Mouse (Mus musculus) MEL (cell line): ENCODE measurements at regions not wholly inside any gene's neighbourhood (a gene's known extent, or its start where the extent isn't known, plus 50 kb on each side); places are given as distances from the start of the nearest gene placed in this dataset.

Source experiments
- DNase-seq: peaks from one replicate; pipeline ENCODE4 v3.0.0; 2011; ENCODE audit warnings: low read depth, low spot score
- H3K27ac ChIP-seq: 2 replicates; pipeline ENCODE4 v1.5.1; 2012; ENCODE audit warnings: low read depth, mild to moderate bottlenecking, control low read depth, low read length, moderate library complexity; ENCODE audit not compliant: control insufficient read depth
- H3K27me3 ChIP-seq, 2 experiments: fragments of 150-350 bp in 1 of 2; sonication (generic) in 1 of 2; 2 replicates each; pipeline ENCODE4 v1.6.1; 2012; ENCODE audit warnings: low read length in 2 of 2, mild to moderate bottlenecking in 2 of 2, improper control_type of control experiment in 1 of 2, moderate library complexity in 1 of 2; ENCODE audit not compliant: insufficient read depth in 2 of 2, control insufficient read depth in 1 of 2
- H3K36me3 ChIP-seq, 2 experiments: 2 replicates each; pipeline ENCODE4 v1.6.1; 2012 to 2014; ENCODE audit warnings: low read length in 2 of 2, improper control_type of control experiment in 1 of 2, inconsistent platforms in 1 of 2, mild to moderate bottlenecking in 1 of 2; ENCODE audit not compliant: insufficient read depth in 2 of 2, control insufficient read depth in 1 of 2
- H3K4me1 ChIP-seq, 2 experiments: fragments of 150-350 bp in 1 of 2; sonication (generic) in 1 of 2; 2 replicates each; pipeline ENCODE4 v1.6.1; 2012; ENCODE audit warnings: low read length in 2 of 2, improper control_type of control experiment in 1 of 2, mild to moderate bottlenecking in 1 of 2; ENCODE audit not compliant: insufficient read depth in 2 of 2, control insufficient read depth in 1 of 2
- H3K4me3 ChIP-seq, 2 experiments: fragments of 150-350 bp in 1 of 2; sonication (generic) in 1 of 2; 2 replicates each; pipeline ENCODE4 v1.5.1; 2012; ENCODE audit warnings: low read depth in 2 of 2, low read length in 2 of 2, mild to moderate bottlenecking in 2 of 2, moderate library complexity in 2 of 2, control low read depth in 1 of 2, improper control_type of control experiment in 1 of 2; ENCODE audit not compliant: control insufficient read depth in 1 of 2, insufficient read depth in 1 of 2
- H3K79me2 ChIP-seq: 2 replicates; pipeline ENCODE4 v1.6.1; 2012; ENCODE audit warnings: mild to moderate bottlenecking, low read length, moderate library complexity; ENCODE audit not compliant: control insufficient read depth, poor library complexity, insufficient read depth
- H3K9ac ChIP-seq: 2 replicates; pipeline ENCODE4 v1.6.1; 2012; ENCODE audit warnings: low read depth, mild to moderate bottlenecking, control low read depth, low read length, moderate library complexity; ENCODE audit not compliant: control insufficient read depth, poor library complexity, severe bottlenecking
- H3K9me3 ChIP-seq: fragments of 150-350 bp; sonication (generic); replicated peaks from 2 replicates; pipeline ENCODE4 v1.6.1; 2012; ENCODE audit warnings: mild to moderate bottlenecking, low read length, improper control_type of control experiment, moderate library complexity; ENCODE audit not compliant: insufficient read depth
- BHLHE40 ChIP-seq: IDR thresholded peaks from 2 replicates; pipeline ENCODE4 v1.6.1; 2012; ENCODE audit warnings: low read depth, mild to moderate bottlenecking, inconsistent platforms, low read length, improper control_type of control experiment, borderline replicate concordance
- CHD1 ChIP-seq: IDR thresholded peaks from 2 replicates; pipeline ENCODE4 v1.6.1; 2012; ENCODE audit warnings: low read depth, mild to moderate bottlenecking, inconsistent platforms, low read length, improper control_type of control experiment
- CTCF ChIP-seq, 3 experiments: IDR thresholded peaks in 2 of 3; conservative IDR thresholded peaks in 1 of 3; 2 replicates each; pipeline ENCODE4 v1.5.1; 2011 to 2012; ENCODE audit warnings: low read length in 3 of 3, low read depth in 2 of 3, mild to moderate bottlenecking in 2 of 3, improper control_type of control experiment in 1 of 3, inconsistent platforms in 1 of 3, mixed read lengths in 1 of 3, moderate library complexity in 1 of 3; ENCODE audit not compliant: control insufficient read depth in 1 of 3, insufficient read depth in 1 of 3, poor library complexity in 1 of 3, severe bottlenecking in 1 of 3
- E2F4 ChIP-seq: IDR thresholded peaks from 2 replicates; pipeline ENCODE4 v1.6.1; 2011; ENCODE audit warnings: low read depth, low read length, improper control_type of control experiment, borderline replicate concordance
- ETS1 ChIP-seq: IDR thresholded peaks from 2 replicates; pipeline ENCODE4 v1.6.1; 2012; ENCODE audit warnings: low read depth, mild to moderate bottlenecking, inconsistent platforms, low read length, improper control_type of control experiment, moderate library complexity
- GATA1 ChIP-seq: IDR thresholded peaks from 2 replicates; pipeline ENCODE4 v1.6.1; 2011; ENCODE audit warnings: low read depth, low read length, improper control_type of control experiment
- KAT2A ChIP-seq: conservative IDR thresholded peaks from 2 replicates; pipeline ENCODE4 v1.6.1; 2012; ENCODE audit warnings: low read depth, low read length, improper control_type of control experiment, inconsistent platforms
- MAX ChIP-seq: IDR thresholded peaks from 2 replicates; pipeline ENCODE4 v1.6.1; 2011; ENCODE audit warnings: low read length, improper control_type of control experiment
- MAZ ChIP-seq: IDR thresholded peaks from 2 replicates; pipeline ENCODE4 v1.6.1; 2012; ENCODE audit warnings: low read depth, mild to moderate bottlenecking, inconsistent platforms, low read length, improper control_type of control experiment
- MXI1 ChIP-seq: IDR thresholded peaks from 2 replicates; pipeline ENCODE4 v1.6.1; 2011; ENCODE audit warnings: mild to moderate bottlenecking, low read depth, low read length, improper control_type of control experiment
- MYB ChIP-seq: IDR thresholded peaks from 2 replicates; pipeline ENCODE4 v1.6.1; 2011; ENCODE audit warnings: mild to moderate bottlenecking, low read depth, low read length, improper control_type of control experiment
- NRF1 ChIP-seq: IDR thresholded peaks from 2 replicates; pipeline ENCODE4 v1.6.1; 2014; ENCODE audit warnings: low read depth, mild to moderate bottlenecking, inconsistent platforms, low read length, improper control_type of control experiment, moderate library complexity; ENCODE audit not compliant: poor library complexity, insufficient read depth, severe bottlenecking
- POLR2AphosphoS5 ChIP-seq: IDR thresholded peaks from 2 replicates; pipeline ENCODE4 v1.6.1; 2012; ENCODE audit warnings: low read depth, borderline replicate concordance, mild to moderate bottlenecking, inconsistent platforms, low read length, moderate library complexity, mixed read lengths
- SMC3 ChIP-seq: IDR thresholded peaks from 2 replicates; pipeline ENCODE4 v1.6.1; 2011; ENCODE audit warnings: low read depth, low read length, improper control_type of control experiment
- TAL1 ChIP-seq: IDR thresholded peaks from 2 replicates; pipeline ENCODE4 v1.6.1; 2012; ENCODE audit warnings: mild to moderate bottlenecking, inconsistent platforms, low read length, moderate library complexity, mixed read lengths
- TCF12 ChIP-seq: IDR thresholded peaks from 2 replicates; pipeline ENCODE4 v1.6.1; 2014; ENCODE audit warnings: low read depth, mild to moderate bottlenecking, inconsistent platforms, low read length, improper control_type of control experiment, moderate library complexity
- USF2 ChIP-seq, 2 experiments: IDR thresholded peaks; 2 replicates each; pipeline ENCODE4 v1.6.1; 2011 to 2012; ENCODE audit warnings: improper control_type of control experiment in 2 of 2, low read length in 2 of 2, borderline replicate concordance in 1 of 2, inconsistent platforms in 1 of 2, low read depth in 1 of 2, mild to moderate bottlenecking in 1 of 2; ENCODE audit not compliant: insufficient read depth in 1 of 2
- ZC3H11A ChIP-seq: IDR thresholded peaks from 2 replicates; pipeline ENCODE4 v1.6.1; 2012; ENCODE audit warnings: low read depth, mild to moderate bottlenecking, inconsistent platforms, low read length, improper control_type of control experiment

DNA sequence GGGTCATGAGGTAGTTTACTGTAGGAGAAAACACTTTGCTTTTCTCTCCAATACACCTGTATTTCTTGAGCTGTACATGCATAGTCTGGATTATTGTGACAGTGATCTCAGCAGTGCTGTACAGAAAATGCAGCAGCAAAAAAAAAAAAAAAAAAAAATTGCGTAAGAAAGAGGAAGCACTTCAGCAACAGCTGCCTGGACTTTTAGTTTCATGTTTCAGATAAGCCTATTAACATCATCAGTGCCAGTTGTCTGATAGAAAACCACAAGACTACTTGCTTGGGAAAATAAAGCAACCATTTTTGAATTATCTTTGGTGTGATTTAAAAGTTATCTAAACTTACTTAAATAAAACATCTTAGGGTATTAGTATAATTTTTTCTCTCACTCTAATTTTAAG is 1626.4 kb upstream of the Cdh9 start (continued):
- TF ChIP-seq USF2 (IDR thresholded peaks at IDR 0.05; ENCODE audit: borderline replicate concordance in 1 of 2, insufficient read depth in 1 of 2, low read depth in 1 of 2, low read length in 2 of 2) (no peak), POLR2AphosphoS5 (no peak), CHD1 (no peak), BHLHE40 (peak; percentile 45; the same call in 1 of the 2 replicates), E2F4 (no peak), SMC3 (no peak), MAX (no peak; the same call in 1 of the 2 replicates), CTCF (IDR thresholded peaks at IDR 0.05 in 2 of 3, conservative IDR thresholded peaks at IDR 0.05 in 1 of 3; ENCODE audit: control insufficient read depth in 1 of 3, insufficient read depth in 1 of 3, low read depth in 2 of 3, low read length in 3 of 3, poor library complexity in 1 of 3, severe bottlenecking in 1 of 3) (no peak), ETS1 (peak; percentile 100), MAZ (no peak), KAT2A (0 out of 2 replicates have a peak, but pooled peaks have one; percentile 34), TAL1 (peak; percentile 35)

DNA sequence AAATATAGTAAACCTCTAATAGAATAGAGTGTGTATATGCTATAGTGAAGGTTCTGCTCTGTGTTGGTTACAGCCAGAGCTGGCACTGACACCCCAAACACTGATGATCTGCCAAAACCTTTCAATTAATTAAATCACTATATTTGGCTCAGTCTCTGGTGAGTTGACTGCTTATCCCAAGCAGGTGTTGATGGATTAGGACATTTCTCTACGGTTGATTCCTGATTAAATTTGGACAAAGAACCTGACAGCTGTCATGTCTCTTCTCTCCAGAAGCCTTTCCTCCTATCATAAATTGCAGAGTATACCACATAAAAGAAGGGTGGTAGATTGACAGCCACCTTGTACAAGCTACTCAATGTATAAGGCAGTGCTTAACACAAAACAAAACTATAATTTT is 1608.4 kb upstream of the Cdh9 start:
- no peaks in the 10 kb centered on the region for H3K9me3 ChIP-seq
- H3K27me3 ChIP-seq, result no peaks in the 10 kb centered on the region
- no peak overlapping the region for H3K4me3 ChIP-seq
- no peak overlapping the region for H3K9ac ChIP-seq
- H3K36me3 ChIP-seq, result no peaks in the 10 kb centered on the region
- H3K79me2 ChIP-seq, result no peaks in the 10 kb centered on the region
- no peaks in the 10 kb centered on the region for H3K4me1 ChIP-seq
- TF ChIP-seq TAL1 (no peak), CTCF (IDR thresholded peaks at IDR 0.05 in 2 of 3, conservative IDR thresholded peaks at IDR 0.05 in 1 of 3; ENCODE audit: control insufficient read depth in 1 of 3, insufficient read depth in 1 of 3, low read depth in 2 of 3, low read length in 3 of 3, poor library complexity in 1 of 3, severe bottlenecking in 1 of 3) (no peak), NRF1 (no peak), MAZ (no peak), GATA1 (no peak), ZC3H11A (no peak), ETS1 (no peak)
- DNase-seq, result no peak
- no peak overlapping the region for H3K27ac ChIP-seq

DNA sequence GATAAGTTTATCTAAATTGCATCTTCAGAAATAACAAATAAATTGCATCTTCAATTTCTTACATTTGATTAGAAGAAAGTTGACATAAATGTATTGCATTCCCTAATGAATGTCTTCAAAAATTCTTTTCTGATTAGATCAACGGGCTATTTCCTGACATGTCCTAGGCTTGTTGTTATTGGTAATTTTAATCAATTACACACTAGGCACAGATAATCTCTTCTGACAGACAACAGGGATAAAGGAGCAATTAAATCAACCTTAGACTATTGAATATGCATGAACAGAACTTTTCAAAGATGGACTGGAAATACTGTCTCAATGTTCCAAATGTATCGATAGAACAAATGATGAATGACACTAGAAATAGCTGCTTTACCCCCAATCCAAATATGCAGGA is 1579.8 kb upstream of the Cdh9 start:
- H3K9ac ChIP-seq, result no peak overlapping the region
- H3K27me3 ChIP-seq, result no peaks in the 10 kb centered on the region
- DNase-seq, result no peak
- no peaks in the 10 kb centered on the region for H3K9me3 ChIP-seq
- no peaks in the 10 kb centered on the region for H3K36me3 ChIP-seq
- no peaks in the 10 kb centered on the region for H3K79me2 ChIP-seq
- no peak overlapping the region for H3K4me3 ChIP-seq
- no peaks in the 10 kb centered on the region for H3K4me1 ChIP-seq
- no peak for TF ChIP-seq BHLHE40
- TF ChIP-seq GATA1, result no peak
- TF ChIP-seq TCF12, result no peak
- TF ChIP-seq MAX, result no peak
- TF ChIP-seq CTCF (IDR thresholded peaks at IDR 0.05 in 2 of 3, conservative IDR thresholded peaks at IDR 0.05 in 1 of 3; ENCODE audit: control insufficient read depth in 1 of 3, insufficient read depth in 1 of 3, low read depth in 2 of 3, low read length in 3 of 3, poor library complexity in 1 of 3, severe bottlenecking in 1 of 3), result no peak
- TF ChIP-seq MYB, result no peak
- no peak for TF ChIP-seq MXI1
- no peak overlapping the region for H3K27ac ChIP-seq
